Mouse (Mus musculus) testis, postnatal 14 days (tissue): ENCODE measurements around the gene Prl2c3.
"Not testable (repeated sequence)": the region's sequence is repeated elsewhere in the genome, so short reads cannot be mapped to it uniquely, and the experiment has no call there.

ENCODE experiments used
- DNase-seq: peaks from one replicate; pipeline ENCODE4 v3.0.0; 2021; ENCODE audit warnings: low spot score

The Prl2c3 gene

GRCm38 (mm10) chr13:12799979-12800378 is at the start of gene Prl2c3:
TSS of gene Prl2c3 (minus strand) at chr13:12800079.
- not testable (repeated sequence) for DNase-seq

- not testable (repeated sequence) for DNase-seq
Measured at GRCm38 (mm10) chr13:12848254-12848653, 48.4 kb upstream of the Prl2c3 start.

- not testable (repeated sequence) for DNase-seq
Measured at GRCm38 (mm10) chr13:12844701-12845100, 44.8 kb upstream of the Prl2c3 start.

GRCm38 (mm10) chr13:12837546-12837945 is 37.7 kb upstream of the Prl2c3 start:
- not testable (repeated sequence) for DNase-seq

GRCm38 (mm10) chr13:12831769-12832168 is 31.9 kb upstream of the Prl2c3 start:
- DNase-seq = no peak

GRCm38 (mm10) chr13:12829031-12829430 is 29.2 kb upstream of the Prl2c3 start:
- no peak for DNase-seq

GRCm38 (mm10) chr13:12824500-12825176 is 24.8 kb upstream of the Prl2c3 start:
- not testable (repeated sequence) for DNase-seq

- DNase-seq = not testable (repeated sequence)
Measured at GRCm38 (mm10) chr13:12813734-12814424, 14.0 kb upstream of the Prl2c3 start.

GRCm38 (mm10) chr13:12809591-12809990 is 9.7 kb upstream of the Prl2c3 start:
- no peak for DNase-seq

- not testable (repeated sequence) for DNase-seq
Measured at GRCm38 (mm10) chr13:12808793-12809512, 9.1 kb upstream of the Prl2c3 start.

GRCm38 (mm10) chr13:12806496-12806895 is 6.6 kb upstream of the Prl2c3 start:
- not testable (repeated sequence) for DNase-seq

- not testable (repeated sequence) for DNase-seq
Measured at GRCm38 (mm10) chr13:12769442-12770091, 30.3 kb downstream of the Prl2c3 start.
